Mouse (Mus musculus): ENCODE data around the gene Ccdc3.
A peak's percentile ranks its signal among the peaks of the same experiment; 100 is the strongest.
"Not testable (repeated sequence)": the region's sequence is repeated elsewhere in the genome, so short reads cannot be mapped to it uniquely, and the experiment has no call there.

Gene Ccdc3

DNA sequence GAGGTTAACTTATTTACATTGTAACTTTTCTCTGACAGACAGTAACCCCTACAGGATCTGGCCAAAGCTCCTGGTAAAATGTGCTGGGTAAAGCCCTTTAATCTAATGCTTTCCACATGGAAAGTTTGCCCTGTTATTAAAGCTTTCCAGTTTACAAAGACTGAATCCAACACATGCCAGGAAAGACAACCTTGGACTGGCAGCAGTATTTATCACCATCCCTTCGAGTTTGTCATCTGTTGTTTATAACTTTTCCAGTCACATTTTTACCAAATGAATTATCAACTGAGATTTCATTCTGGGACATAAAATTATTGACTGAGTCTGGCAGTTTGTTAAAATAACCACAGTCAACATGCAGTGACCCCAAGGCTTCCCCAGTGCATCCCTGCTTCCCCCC, 77.0 kb downstream of the Ccdc3 start:
- DNase-seq (ENCODE audit: low read depth, low spot score): peak; percentile 8

- DNase-seq (ENCODE audit: low read depth, low spot score): no peak
These were observed 77.8 kb downstream of the Ccdc3 start for GRCm38 (mm10) chr2:5215252-5215815.

GRCm38 (mm10) chr2:5219206-5219605, 81.6 kb downstream of the Ccdc3 start:
- peak; percentile 55 for DNase-seq (ENCODE audit: low read depth, low spot score)

GRCm38 (mm10) chr2:5219847-5220375, 82.3 kb downstream of the Ccdc3 start:
- DNase-seq (ENCODE audit: low read depth, low spot score): peak; percentile 41

- DNase-seq (ENCODE audit: low read depth, low spot score): no peak
These were observed 85.0 kb downstream of the Ccdc3 start for GRCm38 (mm10) chr2:5222571-5222970.

GRCm38 (mm10) chr2:5236846-5237482, 99.4 kb downstream of the Ccdc3 start:
- no peak for DNase-seq (ENCODE audit: low read depth, low spot score)

- DNase-seq (ENCODE audit: low read depth, low spot score): no peak
These were observed 100.3 kb downstream of the Ccdc3 start for GRCm38 (mm10) chr2:5237870-5238269.

DNA sequence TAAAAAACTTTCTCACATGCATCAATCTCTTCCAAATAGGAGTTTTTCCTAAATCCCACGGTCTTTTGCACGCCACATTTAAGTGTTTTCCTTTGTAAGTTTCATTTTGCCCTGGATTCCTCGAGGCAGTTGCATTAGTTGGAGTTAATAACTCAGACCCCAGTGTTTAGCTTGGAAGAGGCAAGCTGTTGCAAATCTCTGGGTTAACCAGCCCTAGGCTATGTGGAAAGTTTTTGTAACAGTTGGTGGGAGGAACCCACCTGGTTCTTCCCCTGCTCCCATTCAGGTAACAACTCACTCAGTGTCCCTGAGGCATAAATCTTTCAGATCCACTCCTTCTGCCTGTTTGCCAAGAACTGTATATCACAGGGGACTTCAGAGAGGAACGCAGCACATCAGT, 101.9 kb downstream of the Ccdc3 start:
- DNase-seq (ENCODE audit: low read depth, low spot score): no peak

DNA sequence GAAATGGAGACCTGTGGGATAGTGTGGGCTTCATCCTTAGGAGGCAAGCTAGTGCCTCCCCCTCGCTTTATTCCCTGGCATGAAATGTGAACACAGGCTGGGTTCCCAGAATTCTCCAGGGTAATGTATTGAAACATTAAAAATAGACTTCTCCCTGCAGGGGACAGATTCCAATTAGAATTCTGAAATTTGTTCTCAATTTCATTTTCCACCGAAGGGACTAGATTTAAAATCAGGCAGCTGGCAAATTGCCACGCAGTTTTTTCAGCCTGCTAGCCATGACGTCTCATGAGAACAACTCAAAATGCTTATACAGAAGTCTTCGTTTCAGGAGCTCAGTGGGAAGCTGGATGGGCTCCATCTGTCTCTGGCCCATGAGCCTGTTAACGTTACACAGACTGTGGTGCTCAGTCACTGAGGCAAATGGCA, 103.9 kb downstream of the Ccdc3 start:
- no peak for DNase-seq (ENCODE audit: low read depth, low spot score)

- DNase-seq (ENCODE audit: low read depth, low spot score): not testable (repeated sequence)
These were observed 111.6 kb downstream of the Ccdc3 start for GRCm38 (mm10) chr2:5249199-5249598.

GRCm38 (mm10) chr2:5249969-5250368, 112.4 kb downstream of the Ccdc3 start:
- DNase-seq (ENCODE audit: low read depth, low spot score): no peak

- no peak for DNase-seq (ENCODE audit: low read depth, low spot score)
These were observed 120.7 kb downstream of the Ccdc3 start for GRCm38 (mm10) chr2:5258250-5258649.

- no peak for DNase-seq (ENCODE audit: low read depth, low spot score)
These were observed 124.7 kb downstream of the Ccdc3 start for GRCm38 (mm10) chr2:5262279-5262678.

DNA sequence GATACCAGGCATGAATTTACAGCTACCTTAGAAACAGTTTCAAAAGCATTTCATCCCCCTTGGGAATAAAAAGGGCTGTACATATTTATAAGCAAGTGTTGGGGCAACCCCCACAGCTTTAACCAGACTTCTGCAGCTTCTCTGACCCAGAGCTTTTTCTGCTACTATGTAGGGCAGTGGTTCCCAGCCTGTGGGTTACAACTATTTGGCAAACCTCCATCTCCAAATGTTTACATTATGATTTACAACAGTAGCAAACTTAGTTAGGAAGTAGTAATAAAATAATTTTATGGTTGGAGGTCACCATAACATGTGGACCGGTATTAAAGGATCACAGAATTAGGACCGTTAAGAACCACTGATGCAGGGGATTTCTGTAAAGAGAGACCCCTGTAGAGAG, 130.4 kb downstream of the Ccdc3 start:
- peak; percentile 27 for DNase-seq (ENCODE audit: low read depth, low spot score)

Data from 3T3-L1 (cell line).